Mouse (Mus musculus): Measurements from ENCODE around the gene Chrne. TPM values are rescaled to one million over a fixed set of nuclear protein-coding genes. Genes with fewer than 3 reads are reported as not detected.
A peak's percentile ranks its signal among the peaks of the same experiment; 100 is the strongest.

Chrne gene
- total and polyA plus RNA-seq, 3 experiments, result not detected

DNA sequence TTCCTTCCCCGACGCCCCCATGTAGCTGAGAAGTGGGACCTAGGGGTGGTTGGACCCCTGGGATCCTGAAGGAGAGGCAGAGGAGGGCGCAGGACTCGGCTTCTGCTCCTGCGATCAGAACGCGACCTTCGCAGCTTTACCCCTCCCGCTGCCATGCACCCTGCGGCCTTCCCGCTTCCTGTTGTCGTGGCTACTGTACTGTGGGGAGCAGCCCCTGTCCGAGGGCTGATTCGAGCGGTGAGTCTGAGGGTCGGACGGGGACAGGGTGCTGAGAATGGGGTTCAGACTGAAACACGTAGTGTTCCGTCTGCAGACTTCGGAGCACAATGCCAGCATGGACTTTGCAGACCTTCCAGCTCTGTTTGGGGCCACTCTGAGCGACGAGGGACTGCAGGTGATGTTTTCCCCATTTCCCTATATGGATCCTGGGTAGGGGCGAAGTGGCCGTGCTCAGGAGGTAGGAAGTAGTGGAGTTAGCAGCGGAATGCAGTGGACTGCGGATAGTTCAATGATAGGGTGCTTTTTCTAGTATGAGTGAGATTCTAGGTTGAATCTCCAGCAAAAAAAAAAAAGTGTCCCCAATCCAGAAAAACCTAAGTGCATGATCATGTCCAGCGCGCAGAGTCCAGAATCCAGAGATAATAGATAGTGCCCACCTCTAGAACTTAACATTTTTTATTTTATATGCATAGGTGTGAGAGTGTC lies 28.9 kb upstream of the Chrne start:
- H3K27me3 ChIP-seq (ENCODE audit: insufficient read depth, low read length), result no peaks in the 10 kb centered on the region
- ATAC-seq (ENCODE audit: extremely low read depth, insufficient number of reproducible peaks, low FRiP score, poor library complexity, severe bottlenecking) (no peak), DNase-seq (ENCODE audit: low spot score) (no peak)
- H3K9me3 ChIP-seq (replicated peaks), result no peaks in the 10 kb centered on the region
- H3K36me3 ChIP-seq (replicated peaks), result peaks cover 84% of the 10 kb centered on the region
- H3K4me3 ChIP-seq (ENCODE audit: low read depth, low read length), result peak overlapping the region; percentile 80
- TF ChIP-seq TAL1 (conservative IDR thresholded peaks at IDR 0.05; ENCODE audit: low read depth, low read length) (no peak), POLR2AphosphoS5 (IDR thresholded peaks at IDR 0.05; ENCODE audit: insufficient replicate concordance, low read depth, low read length) (peak; percentile 84; the same call in 1 of the 2 replicates), GATA1 (IDR thresholded peaks at IDR 0.05; ENCODE audit: borderline replicate concordance, low read length) (no peak)
- H3K4me1 ChIP-seq (ENCODE audit: insufficient read depth, low read depth, low read length), result peaks cover 77% of the 10 kb centered on the region

DNA sequence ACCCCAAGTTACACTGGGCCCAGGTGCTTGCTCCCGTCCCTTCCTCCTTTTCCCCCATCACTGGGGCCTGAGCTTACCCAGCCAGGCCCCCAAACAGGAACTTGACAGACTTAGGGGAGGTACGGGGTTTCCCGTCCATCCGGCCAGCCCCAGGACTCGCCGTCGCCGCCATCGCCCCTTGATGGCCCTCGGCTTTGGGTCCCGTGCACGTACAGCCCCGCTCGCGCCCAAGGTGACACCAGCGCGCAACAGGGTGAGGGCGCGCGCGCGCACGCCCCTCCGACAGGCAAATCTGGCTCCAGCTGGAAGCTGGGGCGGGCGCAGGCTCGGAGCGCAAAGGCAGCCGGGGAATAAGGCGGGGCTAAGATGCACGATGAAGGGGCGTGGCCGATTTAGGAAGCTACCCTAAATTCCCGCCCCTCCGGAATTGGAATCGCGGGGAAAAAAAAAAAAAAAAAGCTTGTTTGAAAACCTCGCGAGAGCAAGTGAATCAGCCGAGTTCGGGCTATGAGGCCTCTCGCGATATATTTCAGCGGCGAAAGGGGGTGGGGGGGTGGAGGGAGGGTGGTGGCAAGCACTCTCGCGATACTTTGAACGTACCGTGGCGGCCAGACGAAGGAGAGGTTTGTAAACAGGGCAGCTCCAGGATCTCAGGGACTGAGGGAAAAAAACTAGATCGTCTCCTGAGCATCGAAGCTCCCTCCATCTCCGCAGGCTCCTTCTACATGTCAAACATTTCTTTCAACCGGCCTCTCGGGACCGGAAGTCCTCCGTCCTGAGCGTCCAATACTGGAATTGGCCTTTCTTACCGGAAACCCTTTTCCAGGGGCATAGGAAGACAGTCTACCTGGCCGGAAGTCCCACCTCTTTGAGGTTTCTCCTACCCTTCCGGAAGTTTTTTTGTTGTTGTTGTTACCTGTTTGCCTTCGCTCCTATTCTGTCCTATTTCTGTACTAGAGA lies 28.0 kb upstream of the Chrne start, which contains the start of the genes Rnf167 and Slc25a11:
TSS of gene Rnf167 (plus strand) at position 545 of the 960 bp plus-strand sequence.
TSS of gene Slc25a11 (minus strand) at position 789 of the 960 bp plus-strand sequence.
- DNase-seq (ENCODE audit: low spot score) (peak; percentile 73), ATAC-seq (ENCODE audit: extremely low read depth, insufficient number of reproducible peaks, low FRiP score, poor library complexity, severe bottlenecking) (peak; percentile 50)
- TF ChIP-seq GATA2 (IDR thresholded peaks at IDR 0.05; ENCODE audit: borderline replicate concordance, low read depth, low read length), result no peak
- no peak for TF ChIP-seq GATA1 (IDR thresholded peaks at IDR 0.05; ENCODE audit: borderline replicate concordance, low read length)
- TF ChIP-seq TAL1 (conservative IDR thresholded peaks at IDR 0.05; ENCODE audit: low read depth, low read length), result no peak
- no peak for TF ChIP-seq CTCF (IDR thresholded peaks at IDR 0.05; ENCODE audit: low read depth, low read length)
- TF ChIP-seq POLR2AphosphoS5 (IDR thresholded peaks at IDR 0.05; ENCODE audit: insufficient replicate concordance, low read depth, low read length), result no peak
- no peaks in the 10 kb centered on the region for H3K9me3 ChIP-seq (replicated peaks)
- no peaks in the 10 kb centered on the region for H3K27me3 ChIP-seq (ENCODE audit: insufficient read depth, low read length)
- peak within 1 kb of the TSS; percentile 80 for H3K4me3 ChIP-seq (ENCODE audit: low read depth, low read length)
- H3K4me1 ChIP-seq (ENCODE audit: insufficient read depth, low read depth, low read length), result peaks cover 72% of the 10 kb centered on the region
- H3K36me3 ChIP-seq (replicated peaks), result peaks cover 84% of the 10 kb centered on the region

DNA sequence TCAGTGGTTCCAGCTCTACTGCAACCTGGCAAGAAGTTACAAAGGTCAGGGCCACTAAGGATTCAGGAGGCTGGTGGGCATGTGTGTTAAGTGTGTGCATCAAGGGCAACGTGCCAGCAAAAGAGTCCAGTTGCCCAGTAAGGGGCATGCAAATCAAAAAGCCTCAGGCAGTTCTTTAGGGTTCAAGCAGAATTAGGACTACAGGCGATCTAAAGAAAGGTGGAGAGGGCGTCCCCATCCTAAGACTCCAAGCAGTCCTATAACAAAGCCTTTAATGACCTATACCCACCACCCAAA lies 27.2 kb upstream of the Chrne start:
- H3K27me3 ChIP-seq (ENCODE audit: insufficient read depth, low read length), result no peaks in the 10 kb centered on the region
- no peak for TF ChIP-seq POLR2AphosphoS5 (IDR thresholded peaks at IDR 0.05; ENCODE audit: insufficient replicate concordance, low read depth, low read length)
- TF ChIP-seq GATA1 (IDR thresholded peaks at IDR 0.05; ENCODE audit: borderline replicate concordance, low read length), result no peak
- TF ChIP-seq CTCF (IDR thresholded peaks at IDR 0.05; ENCODE audit: low read depth, low read length), result no peak
- no peak for TF ChIP-seq GATA2 (IDR thresholded peaks at IDR 0.05; ENCODE audit: borderline replicate concordance, low read depth, low read length)
- no peak for TF ChIP-seq TAL1 (conservative IDR thresholded peaks at IDR 0.05; ENCODE audit: low read depth, low read length)
- H3K4me3 ChIP-seq (ENCODE audit: low read depth, low read length), result peak overlapping the region; percentile 80
- peaks cover 83% of the 10 kb centered on the region for H3K36me3 ChIP-seq (replicated peaks)
- H3K9me3 ChIP-seq (replicated peaks), result no peaks in the 10 kb centered on the region
- ATAC-seq (ENCODE audit: extremely low read depth, insufficient number of reproducible peaks, low FRiP score, poor library complexity, severe bottlenecking), result no peak
- H3K4me1 ChIP-seq (ENCODE audit: insufficient read depth, low read depth, low read length), result peaks cover 71% of the 10 kb centered on the region
- no peak for DNase-seq (ENCODE audit: low spot score)

DNA sequence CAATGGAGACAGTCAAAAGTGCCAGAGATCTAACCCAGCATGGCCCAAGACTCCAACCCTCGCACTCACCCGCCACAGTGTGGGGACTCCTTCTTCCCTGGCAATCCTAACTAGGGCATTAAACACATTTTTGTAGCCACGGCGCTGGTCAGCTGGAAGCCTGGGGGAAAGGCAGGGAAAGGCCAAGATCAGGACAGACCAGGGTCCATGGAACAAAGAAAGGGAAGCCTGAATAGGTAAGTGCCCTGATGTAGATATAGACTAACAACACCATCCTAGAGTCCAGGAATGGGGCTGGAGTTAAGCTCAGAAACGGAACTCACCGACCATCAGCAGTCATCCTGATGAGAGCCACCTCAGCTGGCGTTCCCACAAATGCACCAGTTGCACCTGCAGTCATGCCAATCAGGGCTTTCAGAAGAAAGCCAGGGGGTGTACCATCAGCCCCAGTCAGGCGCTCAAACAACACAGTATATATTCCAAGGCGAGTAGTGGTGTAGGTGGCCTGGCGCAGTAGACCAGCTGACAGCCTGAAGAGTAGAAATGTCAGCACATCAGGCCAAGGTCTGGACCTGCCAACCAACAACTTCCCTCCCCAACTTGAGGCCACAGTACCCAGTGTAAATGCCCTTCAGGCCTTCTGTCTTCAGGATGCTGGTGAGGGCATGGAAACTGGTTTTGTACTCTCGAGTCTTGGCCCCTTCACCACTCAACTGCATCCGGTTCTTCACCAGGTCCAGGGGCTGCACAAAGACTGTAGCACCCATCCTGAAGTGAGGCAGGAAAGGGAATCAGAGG lies 26.6 kb upstream of the Chrne start:
- H3K27me3 ChIP-seq (ENCODE audit: insufficient read depth, low read length), result no peaks in the 10 kb centered on the region

DNA sequence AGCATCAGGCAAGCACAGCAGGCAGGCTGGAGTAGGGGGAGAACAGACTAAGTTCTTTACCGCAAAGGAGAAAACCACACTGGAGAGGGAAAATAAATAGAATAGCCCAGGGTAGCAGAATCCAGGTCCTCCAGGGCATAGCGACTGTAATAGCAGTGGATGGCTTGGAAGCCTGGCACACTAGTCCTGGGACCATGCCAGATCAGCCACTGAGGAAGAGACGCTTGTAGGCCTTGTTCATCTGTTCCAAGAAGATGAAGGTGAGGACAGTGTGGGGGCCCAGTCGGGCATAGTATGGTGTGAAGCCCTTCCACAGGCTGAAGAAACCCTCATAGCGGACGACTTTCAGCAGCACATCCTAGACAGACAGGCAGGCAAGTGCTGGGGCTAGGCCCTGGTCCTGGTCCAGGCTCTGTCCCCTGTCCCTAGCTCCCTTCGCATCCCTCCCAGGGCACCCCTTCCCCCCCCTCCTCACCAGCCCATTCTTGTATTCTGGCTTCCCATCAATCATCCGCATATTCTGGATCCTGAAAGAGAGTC lies 25.6 kb upstream of the Chrne start:
- no peak for DNase-seq (ENCODE audit: low spot score)
- Histone ChIP-seq H3K4me1 (ENCODE audit: insufficient read depth, low read depth, low read length) (peaks cover 72% of the 10 kb centered on the region), H3K27me3 (ENCODE audit: insufficient read depth, low read length) (no peaks in the 10 kb centered on the region), H3K36me3 (replicated peaks) (peaks cover 79% of the 10 kb centered on the region), H3K4me3 (ENCODE audit: low read depth, low read length) (no peak overlapping the region; the same call in 1 of the 2 replicates), H3K9me3 (replicated peaks) (no peaks in the 10 kb centered on the region)
- TF ChIP-seq GATA2 (IDR thresholded peaks at IDR 0.05; ENCODE audit: borderline replicate concordance, low read depth, low read length) (no peak), TAL1 (conservative IDR thresholded peaks at IDR 0.05; ENCODE audit: low read depth, low read length) (no peak), POLR2AphosphoS5 (IDR thresholded peaks at IDR 0.05; ENCODE audit: insufficient replicate concordance, low read depth, low read length) (no peak), GATA1 (IDR thresholded peaks at IDR 0.05; ENCODE audit: borderline replicate concordance, low read length) (no peak), CTCF (IDR thresholded peaks at IDR 0.05; ENCODE audit: low read depth, low read length) (no peak)
- ATAC-seq (ENCODE audit: extremely low read depth, insufficient number of reproducible peaks, low FRiP score, poor library complexity, severe bottlenecking), result no peak

More for the DNA sequence above, 26.6 kb upstream of the Chrne start:
- H3K36me3 ChIP-seq (replicated peaks), result peaks cover 80% of the 10 kb centered on the region
- peaks cover 71% of the 10 kb centered on the region for H3K4me1 ChIP-seq (ENCODE audit: insufficient read depth, low read depth, low read length)
- TF ChIP-seq GATA2 (IDR thresholded peaks at IDR 0.05; ENCODE audit: borderline replicate concordance, low read depth, low read length), result no peak
- TF ChIP-seq POLR2AphosphoS5 (IDR thresholded peaks at IDR 0.05; ENCODE audit: insufficient replicate concordance, low read depth, low read length), result no peak
- TF ChIP-seq CTCF (IDR thresholded peaks at IDR 0.05; ENCODE audit: low read depth, low read length), result no peak
- no peak for TF ChIP-seq TAL1 (conservative IDR thresholded peaks at IDR 0.05; ENCODE audit: low read depth, low read length)
- no peak for TF ChIP-seq GATA1 (IDR thresholded peaks at IDR 0.05; ENCODE audit: borderline replicate concordance, low read length)
- no peak for ATAC-seq (ENCODE audit: extremely low read depth, insufficient number of reproducible peaks, low FRiP score, poor library complexity, severe bottlenecking)
- no peak for DNase-seq (ENCODE audit: low spot score)
- H3K4me3 ChIP-seq (ENCODE audit: low read depth, low read length), result peak overlapping the region; percentile 80
- no peaks in the 10 kb centered on the region for H3K9me3 ChIP-seq (replicated peaks)

Measured in G1E (cell line).